Comparison of ENCODE assay signal across 40 mouse cellular contexts in genomic region chr11:61263841-61264240, GRCm38 (mm10). TPM values are rescaled to one million over a fixed set of nuclear protein-coding genes. Genes with fewer than 3 reads are reported as not detected.
"Had no signal": no experiment of that assay in that cellular context is flagged by ENCODE, and none has a peak within 500 bp of the region (broad histone marks: within the 10 kb centered on the region; RNA-seq: fewer than 3 reads in every experiment).

No protein-coding gene starts in this region.

- H3K27ac ChIP-seq: heart, adult 2 months; heart, embryonic 10.5 days; heart, embryonic 13.5 days; heart, embryonic 15.5 days; hindbrain, embryonic 10.5 days; hindbrain, embryonic 12.5 days; hindbrain, embryonic 13.5 days; hindbrain, embryonic 14.5 days; hindbrain, embryonic 15.5 days; hindbrain, postnatal 0 days; intestine, embryonic 15.5 days; kidney, embryonic 15.5 days; kidney, postnatal 0 days; layer of hippocampus, adult 2 months had no signal

- H3K4me2 ChIP-seq: heart, embryonic 11.5 days; heart, embryonic 12.5 days; heart, embryonic 13.5 days; heart, embryonic 15.5 days; hindbrain, embryonic 12.5 days; hindbrain, embryonic 13.5 days; hindbrain, embryonic 14.5 days; hindbrain, embryonic 15.5 days; intestine, embryonic 15.5 days; kidney, embryonic 15.5 days had no signal

- H3K27me3 ChIP-seq: heart, embryonic 12.5 days; heart, embryonic 13.5 days; heart, embryonic 15.5 days; hindbrain, embryonic 12.5 days; hindbrain, embryonic 15.5 days; intestine, embryonic 15.5 days had no signal

- H3K9ac ChIP-seq: heart, embryonic 12.5 days; heart, embryonic 13.5 days; heart, embryonic 15.5 days; hindbrain, embryonic 12.5 days; hindbrain, embryonic 13.5 days; hindbrain, embryonic 14.5 days; hindbrain, embryonic 15.5 days; intestine, embryonic 15.5 days; kidney, embryonic 15.5 days had no signal

- H3K4me3 ChIP-seq: heart, adult 2 months; heart, embryonic 10.5 days; heart, embryonic 12.5 days; heart, embryonic 13.5 days; heart, embryonic 15.5 days; hindbrain, embryonic 10.5 days; hindbrain, embryonic 12.5 days; hindbrain, embryonic 13.5 days; hindbrain, embryonic 15.5 days; intestine, embryonic 15.5 days; kidney, embryonic 15.5 days; layer of hippocampus, adult 2 months had no signal

- H3K9me3 ChIP-seq: heart, embryonic 10.5 days; heart, embryonic 12.5 days; heart, embryonic 15.5 days; hindbrain, embryonic 10.5 days; hindbrain, embryonic 12.5 days; hindbrain, embryonic 13.5 days; hindbrain, embryonic 15.5 days; intestine, embryonic 15.5 days; kidney, embryonic 15.5 days had no signal

- H3K4me1 ChIP-seq: heart, embryonic 12.5 days had no signal

- DNase-seq: heart, postnatal 10 days; heart, postnatal 14 days; heart, postnatal 36 days; heart, postnatal 4 days; kidney, adult 11 months; kidney, adult 18-20 months; kidney, adult 2 months; kidney, adult 8-10 months; kidney, adult 9 months; kidney, postnatal 10 days; kidney, postnatal 14 days; kidney, postnatal 25 days; kidney, postnatal 36 days; kidney, postnatal 4 days; layer of hippocampus, adult 9-11 months had no signal

- ATAC-seq: hindbrain, embryonic 16.5 days; hindbrain, postnatal 0 days; inflammation-experienced regulatory T-cells, adult 6 months; intestine, embryonic 15.5 days; intestine, embryonic 16.5 days; intestine, postnatal 0 days had no signal

RNA-seq across cellular contexts. Expression of gene Aldh3a1, which starts 56.5 kb away (rescaled TPM):
- total RNA-seq: hematopoietic stem cell, adult 5-6 weeks had no signal
- polyA plus RNA-seq: heart, embryonic 10.5 days; heart, embryonic 11.5 days; heart, embryonic 12.5 days; hindbrain, embryonic 10.5 days; hindbrain, embryonic 11.5 days; hindbrain, embryonic 12.5 days; hindbrain, embryonic 13.5 days; hindbrain, embryonic 14.5 days; inflammation-experienced regulatory T-cells, adult 6 months; intestine, embryonic 14.5 days; intestine, embryonic 15.5 days; kidney, embryonic 14.5 days; kidney, embryonic 16.5 days; kidney, postnatal 0 days had no signal
